Mouse (Mus musculus): Measurements from ENCODE around the gene Hcn1. TPM values are rescaled to one million over a fixed set of nuclear protein-coding genes. Genes with fewer than 3 reads are reported as not detected.

Gene Hcn1
- total and polyA plus RNA-seq, 2 experiments from 2014 or later: 2.6 to 9.8 TPM

- Histone ChIP-seq H3K4me2 (ENCODE audit: low read depth, low read length) (no peak overlapping the region), H3K9me3 (ENCODE audit: low read length) (no peaks in the 10 kb centered on the region), H3K4me3 (ENCODE audit: low read length) (no peak overlapping the region), H3K27me3 (ENCODE audit: insufficient read depth, low read length) (no peaks in the 10 kb centered on the region), H3K27ac (no peak overlapping the region), H3K36me3 (ENCODE audit: insufficient read depth, low read length) (no peaks in the 10 kb centered on the region), H3K9ac (replicated peaks; ENCODE audit: low read length) (no peak overlapping the region), H3K4me1 (ENCODE audit: insufficient read depth, low read length) (no peaks in the 10 kb centered on the region)
- ATAC-seq (no peak), DNase-seq (ENCODE audit: low spot score) (no peak)
- 95% methylated on average over 2 of the region's 2 CpGs for WGBS
- no peak for TF ChIP-seq CTCF (IDR thresholded peaks at IDR 0.05; ENCODE audit: low read depth)
These were observed 245.2 kb downstream of the Hcn1 start for GRCm38 (mm10) chr13:117847290-117847689.

GRCm38 (mm10) chr13:117848757-117849156, 246.6 kb downstream of the Hcn1 start:
- H3K9ac ChIP-seq (replicated peaks; ENCODE audit: low read length): no peak overlapping the region
- no peak overlapping the region for H3K4me2 ChIP-seq (ENCODE audit: low read depth, low read length)
- no peak for DNase-seq (ENCODE audit: low spot score)
- 90% methylated on average over 4 of the region's 4 CpGs for WGBS
- no peaks in the 10 kb centered on the region for H3K27me3 ChIP-seq (ENCODE audit: insufficient read depth, low read length)
- ATAC-seq: no peak
- H3K9me3 ChIP-seq (ENCODE audit: low read length): no peaks in the 10 kb centered on the region
- TF ChIP-seq CTCF (IDR thresholded peaks at IDR 0.05; ENCODE audit: low read depth): no peak
- H3K27ac ChIP-seq: no peak overlapping the region
- H3K4me1 ChIP-seq (ENCODE audit: insufficient read depth, low read length): no peaks in the 10 kb centered on the region
- H3K4me3 ChIP-seq (ENCODE audit: low read length): no peak overlapping the region
- H3K36me3 ChIP-seq (ENCODE audit: insufficient read depth, low read length): no peaks in the 10 kb centered on the region

GRCm38 (mm10) chr13:117851954-117852710, 250.0 kb downstream of the Hcn1 start:
- no peak for DNase-seq (ENCODE audit: low spot score)
- WGBS: 74% methylated on average over 6 of the region's 6 CpGs
- no peaks in the 10 kb centered on the region for H3K9me3 ChIP-seq (ENCODE audit: low read length)

GRCm38 (mm10) chr13:117852711-117853051, 250.6 kb downstream of the Hcn1 start:
- 94% methylated on average over 2 of the region's 2 CpGs for WGBS
- H3K4me2 ChIP-seq (ENCODE audit: low read depth, low read length): no peak overlapping the region
- no peak overlapping the region for H3K4me3 ChIP-seq (ENCODE audit: low read length)
- H3K27me3 ChIP-seq (ENCODE audit: insufficient read depth, low read length): no peaks in the 10 kb centered on the region
- no peaks in the 10 kb centered on the region for H3K9me3 ChIP-seq (ENCODE audit: low read length)
- H3K9ac ChIP-seq (replicated peaks; ENCODE audit: low read length): no peak overlapping the region
- H3K27ac ChIP-seq: no peak overlapping the region
- H3K36me3 ChIP-seq (ENCODE audit: insufficient read depth, low read length): no peaks in the 10 kb centered on the region
- no peaks in the 10 kb centered on the region for H3K4me1 ChIP-seq (ENCODE audit: insufficient read depth, low read length)
- TF ChIP-seq CTCF (IDR thresholded peaks at IDR 0.05; ENCODE audit: low read depth): no peak
- ATAC-seq (no peak), DNase-seq (ENCODE audit: low spot score) (no peak)

More at GRCm38 (mm10) chr13:117851954-117852710, 250.0 kb downstream of the Hcn1 start:
- H3K4me1 ChIP-seq (ENCODE audit: insufficient read depth, low read length): no peaks in the 10 kb centered on the region
- ATAC-seq: no peak
- H3K9ac ChIP-seq (replicated peaks; ENCODE audit: low read length): no peak overlapping the region
- H3K27ac ChIP-seq: no peak overlapping the region
- H3K36me3 ChIP-seq (ENCODE audit: insufficient read depth, low read length): no peaks in the 10 kb centered on the region
- no peaks in the 10 kb centered on the region for H3K27me3 ChIP-seq (ENCODE audit: insufficient read depth, low read length)
- no peak overlapping the region for H3K4me3 ChIP-seq (ENCODE audit: low read length)
- H3K4me2 ChIP-seq (ENCODE audit: low read depth, low read length): no peak overlapping the region
- TF ChIP-seq CTCF (IDR thresholded peaks at IDR 0.05; ENCODE audit: low read depth): no peak

GRCm38 (mm10) chr13:117858416-117858815, 256.3 kb downstream of the Hcn1 start:
- 84% methylated on average over 3 of the region's 3 CpGs for WGBS
- Histone ChIP-seq H3K4me2 (ENCODE audit: low read depth, low read length) (no peak overlapping the region), H3K4me3 (ENCODE audit: low read length) (no peak overlapping the region), H3K4me1 (ENCODE audit: insufficient read depth, low read length) (no peaks in the 10 kb centered on the region), H3K27me3 (ENCODE audit: insufficient read depth, low read length) (no peaks in the 10 kb centered on the region), H3K9ac (replicated peaks; ENCODE audit: low read length) (no peak overlapping the region), H3K9me3 (ENCODE audit: low read length) (no peaks in the 10 kb centered on the region), H3K36me3 (ENCODE audit: insufficient read depth, low read length) (no peaks in the 10 kb centered on the region), H3K27ac (no peak overlapping the region)
- no peak for TF ChIP-seq CTCF (IDR thresholded peaks at IDR 0.05; ENCODE audit: low read depth)
- no peak for DNase-seq (ENCODE audit: low spot score)
- ATAC-seq: no peak

- Histone ChIP-seq H3K27me3 (ENCODE audit: insufficient read depth, low read length) (no peaks in the 10 kb centered on the region), H3K4me2 (ENCODE audit: low read depth, low read length) (no peak overlapping the region), H3K9ac (replicated peaks; ENCODE audit: low read length) (no peak overlapping the region), H3K9me3 (ENCODE audit: low read length) (no peaks in the 10 kb centered on the region), H3K36me3 (ENCODE audit: insufficient read depth, low read length) (no peaks in the 10 kb centered on the region), H3K4me3 (ENCODE audit: low read length) (no peak overlapping the region), H3K27ac (no peak overlapping the region), H3K4me1 (ENCODE audit: insufficient read depth, low read length) (no peaks in the 10 kb centered on the region)
- TF ChIP-seq CTCF (IDR thresholded peaks at IDR 0.05; ENCODE audit: low read depth): no peak
- 73% methylated on average over 8 of the region's 8 CpGs for WGBS
- DNase-seq (ENCODE audit: low spot score) (no peak), ATAC-seq (no peak)
These were observed 275.7 kb downstream of the Hcn1 start for GRCm38 (mm10) chr13:117877787-117878186.

- no peaks in the 10 kb centered on the region for H3K36me3 ChIP-seq (ENCODE audit: insufficient read depth, low read length)
- no peak overlapping the region for H3K9ac ChIP-seq (replicated peaks; ENCODE audit: low read length)
- no peaks in the 10 kb centered on the region for H3K27me3 ChIP-seq (ENCODE audit: insufficient read depth, low read length)
- no peaks in the 10 kb centered on the region for H3K9me3 ChIP-seq (ENCODE audit: low read length)
- no peak overlapping the region for H3K4me2 ChIP-seq (ENCODE audit: low read depth, low read length)
- no peak overlapping the region for H3K4me3 ChIP-seq (ENCODE audit: low read length)
- H3K4me1 ChIP-seq (ENCODE audit: insufficient read depth, low read length): no peaks in the 10 kb centered on the region
- no peak for TF ChIP-seq CTCF (IDR thresholded peaks at IDR 0.05; ENCODE audit: low read depth)
- no peak overlapping the region for H3K27ac ChIP-seq
- DNase-seq (ENCODE audit: low spot score): no peak
- ATAC-seq: no peak
- 72% methylated on average over 4 of the region's 4 CpGs for WGBS
These were observed 278.5 kb downstream of the Hcn1 start for GRCm38 (mm10) chr13:117880471-117881225.
